Comparison of ENCODE assay signal across 9 mouse cellular contexts in the genomic region with DNA sequence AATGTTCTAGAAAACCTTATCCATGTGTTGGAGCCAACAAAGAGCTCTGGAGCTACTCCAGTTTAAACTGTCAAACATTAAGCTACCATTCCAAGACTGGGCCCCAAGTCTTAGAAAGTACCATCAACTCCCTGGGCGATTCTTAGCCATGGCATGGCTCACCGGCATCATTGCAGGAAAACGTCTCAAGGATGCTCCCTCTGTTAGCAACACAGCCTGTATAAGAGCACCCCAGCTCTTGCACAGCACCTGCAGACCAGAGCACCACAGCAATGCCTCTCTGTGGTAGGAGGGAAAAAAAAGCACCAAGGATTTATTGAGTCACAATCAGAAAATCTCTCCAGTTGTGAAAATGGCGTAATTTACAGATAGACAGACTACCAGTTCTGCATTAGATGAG.
A peak's percentile ranks its signal among the peaks of the same experiment; 100 is the strongest.
DNase-seq lines count a peak whose midpoint lies in the region; ATAC-seq and TF ChIP-seq lines count a peak whose summit lies in the region.
"Had no signal": no experiment of that assay in that cellular context is flagged by ENCODE, and none has a peak within 500 bp of the region (broad histone marks: within the 10 kb centered on the region; RNA-seq: fewer than 3 reads in every experiment).

No protein-coding gene starts in this region.

- H3K36me3 ChIP-seq in lung, embryonic 14.5 days (ENCODE audit: insufficient read depth): no peaks in the 10 kb centered on the region
- H3K36me3 ChIP-seq in hindbrain, postnatal 0 days (ENCODE audit: insufficient read depth, low read length): no peaks in the 10 kb centered on the region
- no peaks in the 10 kb centered on the region for H3K36me3 ChIP-seq in stomach, embryonic 14.5 days (ENCODE audit: control insufficient read depth, insufficient read depth, low read length)
- no peaks in the 10 kb centered on the region for H3K36me3 ChIP-seq in thymus, adult 2 months (ENCODE audit: control insufficient read depth, insufficient read depth, low read length)

- WGBS in lung, embryonic 14.5 days: 69% methylated on average over 4 of the region's 4 CpGs
- WGBS in hindbrain, postnatal 0 days: 71% methylated on average over 4 of the region's 4 CpGs
- 76% methylated on average over 4 of the region's 4 CpGs for WGBS in stomach, embryonic 14.5 days
- WGBS in thymus, adult 2 months: 93% methylated on average over 4 of the region's 4 CpGs

- H3K9me3 ChIP-seq in lung, embryonic 14.5 days (ENCODE audit: low read depth, low read length): no peaks in the 10 kb centered on the region
- H3K9me3 ChIP-seq in hindbrain, postnatal 0 days (ENCODE audit: low read length): no peaks in the 10 kb centered on the region
- no peaks in the 10 kb centered on the region for H3K9me3 ChIP-seq in stomach, embryonic 14.5 days (ENCODE audit: control insufficient read depth, low read depth, low read length)

- ATAC-seq in lung, embryonic 14.5 days (ENCODE audit: insufficient read depth): no peak
- no peak for ATAC-seq in hindbrain, postnatal 0 days
- no peak for ATAC-seq in stomach, embryonic 14.5 days (ENCODE audit: insufficient number of reproducible peaks, insufficient read depth, low FRiP score, low read depth)

- H3K27me3 ChIP-seq in lung, embryonic 14.5 days (ENCODE audit: insufficient read depth, low read length): no peaks in the 10 kb centered on the region
- no peaks in the 10 kb centered on the region for H3K27me3 ChIP-seq in hindbrain, postnatal 0 days (ENCODE audit: insufficient read depth, low read length)
- no peaks in the 10 kb centered on the region for H3K27me3 ChIP-seq in stomach, embryonic 14.5 days (ENCODE audit: control insufficient read depth, insufficient read depth, low read length)
- H3K27me3 ChIP-seq in thymus, adult 2 months (ENCODE audit: control insufficient read depth, insufficient read depth, low read length): no peaks in the 10 kb centered on the region

- intact Hi-C loops in gastrocnemius, adult 2 months (cut with DNase I): loop anchor here (5.0 kb wide), 1 partner anchor 218 kb away; no protein-coding TSS in a partner anchor
- intact Hi-C loops in gastrocnemius, postnatal 14 days (cut with DNase I; ENCODE audit: low total_unique reads): no loop called here

- no peak for TF ChIP-seq CTCF in gastrocnemius, adult 2 months (IDR thresholded peaks at IDR 0.05)
- TF ChIP-seq CTCF in lung, embryonic 14.5 days (IDR thresholded peaks at IDR 0.05; ENCODE audit: low read depth): no peak
- TF ChIP-seq CTCF in hindbrain, postnatal 0 days (IDR thresholded peaks at IDR 0.05; ENCODE audit: low read depth): no peak
- no peak for TF ChIP-seq CTCF in thymus, adult 2 months (IDR thresholded peaks at IDR 0.05; ENCODE audit: borderline replicate concordance, control insufficient read depth, extremely low read depth, insufficient read depth, low read length, poor library complexity)

- peaks cover 23% of the 10 kb centered on the region for H3K4me1 ChIP-seq in lung, embryonic 14.5 days (ENCODE audit: insufficient read depth)
- H3K4me1 ChIP-seq in hindbrain, postnatal 0 days (ENCODE audit: insufficient read depth, low read length): peaks cover 7% of the 10 kb centered on the region
- peaks cover 34% of the 10 kb centered on the region for H3K4me1 ChIP-seq in stomach, embryonic 14.5 days (ENCODE audit: control insufficient read depth, insufficient read depth, low read length)
- 0 out of 2 replicates have a peak, but pooled peaks cover 5% of the 10 kb centered on the region for H3K4me1 ChIP-seq in thymus, adult 2 months (replicated peaks; ENCODE audit: control insufficient read depth, insufficient read depth, low read length)

- peak overlapping the region; percentile 84 for H3K27ac ChIP-seq in gastrocnemius, adult 2 months
- H3K27ac ChIP-seq in lung, embryonic 14.5 days (ENCODE audit: low read depth): peak overlapping the region; percentile 85
- H3K27ac ChIP-seq in hindbrain, postnatal 0 days: peak overlapping the region; percentile 12; the same call in 1 of the 2 replicates
- H3K27ac ChIP-seq in stomach, embryonic 14.5 days (ENCODE audit: low read length): peak overlapping the region; percentile 59; the same call in 1 of the 2 replicates
- no peak overlapping the region for H3K27ac ChIP-seq in thymus, adult 2 months (ENCODE audit: control insufficient read depth, insufficient read depth, low read length)

- H3K9ac ChIP-seq in lung, embryonic 14.5 days: no peak overlapping the region
- H3K9ac ChIP-seq in hindbrain, postnatal 0 days (replicated peaks; ENCODE audit: low read length): no peak overlapping the region
- H3K9ac ChIP-seq in stomach, embryonic 14.5 days (replicated peaks; ENCODE audit: low read depth, low read length): no peak overlapping the region

- no peak for DNase-seq in gastrocnemius, adult 2 months
- no peak for DNase-seq in gastrocnemius, postnatal 14 days
- DNase-seq in lung, embryonic 14.5 days: no peak
- no peak for DNase-seq in lung, postnatal 36 days
- no peak for DNase-seq in hindbrain, postnatal 0 days (ENCODE audit: low spot score)
- no peak for DNase-seq in thymus, adult 2 months
- no peak for DNase-seq in retina, postnatal 1 day
- DNase-seq: B cell, adult 2 months had no signal

- TF ChIP-seq POLR2A in thymus, adult 2 months (IDR thresholded peaks at IDR 0.05; ENCODE audit: control insufficient read depth, extremely low read depth, insufficient read depth, low read length, poor library complexity): no peak

- H3K4me3 ChIP-seq in gastrocnemius, adult 2 months: no peak overlapping the region; the same call in 1 of the 2 replicates
- no peak overlapping the region for H3K4me3 ChIP-seq in lung, embryonic 14.5 days (ENCODE audit: low read depth, low read length)
- H3K4me3 ChIP-seq in hindbrain, postnatal 0 days (ENCODE audit: low read length): no peak overlapping the region
- H3K4me3 ChIP-seq in stomach, embryonic 14.5 days (ENCODE audit: low read depth, low read length): no peak overlapping the region
- no peak overlapping the region for H3K4me3 ChIP-seq in thymus, adult 2 months (ENCODE audit: control insufficient read depth, insufficient read depth, low read length)

- H3K4me2 ChIP-seq in lung, embryonic 14.5 days: peak overlapping the region; percentile 57; the same call in 1 of the 2 replicates
- H3K4me2 ChIP-seq in hindbrain, postnatal 0 days (ENCODE audit: low read depth, low read length): peak overlapping the region; percentile 40; the same call in 1 of the 2 replicates
- peak overlapping the region; percentile 24 for H3K4me2 ChIP-seq in stomach, embryonic 14.5 days (replicated peaks; ENCODE audit: low read depth, low read length)
